Mouse (Mus musculus): ENCODE results near the gene Gnao1. TPM values are rescaled to one million over a fixed set of nuclear protein-coding genes. Genes with fewer than 3 reads are reported as not detected.

Gene Gnao1
- polyA plus RNA-seq, 1 experiment: 2.3 TPM

DNA sequence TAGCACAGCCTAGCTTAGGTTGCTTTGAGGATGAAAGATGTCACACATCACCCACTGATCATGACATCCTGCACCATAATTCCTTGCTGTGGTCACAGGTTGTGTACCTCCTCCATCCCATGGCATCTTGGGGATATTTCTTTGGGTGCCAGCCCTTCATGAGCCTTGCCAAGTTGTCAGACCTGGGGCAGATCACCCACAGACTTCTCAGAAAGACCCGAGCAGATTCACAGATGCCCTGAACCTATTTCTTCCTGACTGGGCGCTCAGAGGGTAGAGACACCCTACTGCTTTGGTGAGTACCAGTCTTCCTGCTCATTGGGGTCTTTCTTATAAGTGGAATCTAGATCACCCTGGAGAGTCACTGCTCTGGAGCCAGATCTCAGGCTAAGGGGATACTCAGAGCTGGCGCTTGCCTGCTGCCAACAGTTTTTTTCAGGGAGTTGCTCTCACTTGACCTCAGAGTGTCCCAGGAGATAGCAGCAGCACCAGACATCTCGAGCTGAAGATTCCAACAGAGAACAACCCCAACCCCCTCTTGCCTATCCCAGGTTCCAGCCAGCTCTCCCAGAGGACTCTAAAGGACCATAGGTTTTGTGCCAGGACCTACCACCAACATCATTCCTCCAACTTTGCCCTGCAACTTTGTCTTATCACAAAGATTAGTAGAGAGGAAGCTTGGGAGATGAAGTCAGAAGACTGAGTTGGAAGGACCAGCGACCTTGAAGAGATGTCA lies 58.9 kb downstream of the Gnao1 start:
- Histone ChIP-seq H3K4me1 (replicated peaks; ENCODE audit: control insufficient read depth, insufficient read depth, low read length) (no peaks in the 10 kb centered on the region), H3K4me3 (ENCODE audit: control insufficient read depth, insufficient read depth, low read length) (no peak overlapping the region), H3K27me3 (ENCODE audit: control insufficient read depth, insufficient read depth, low read length) (no peaks in the 10 kb centered on the region), H3K36me3 (ENCODE audit: control insufficient read depth, insufficient read depth, low read length) (no peaks in the 10 kb centered on the region), H3K27ac (ENCODE audit: control insufficient read depth, insufficient read depth, low read length) (no peak overlapping the region)
- DNase-seq: no peak
- no peak for TF ChIP-seq POLR2A (IDR thresholded peaks at IDR 0.05; ENCODE audit: control insufficient read depth, extremely low read depth, insufficient read depth, low read length, poor library complexity)
- WGBS: 84% methylated on average over 5 of the region's 5 CpGs

DNA sequence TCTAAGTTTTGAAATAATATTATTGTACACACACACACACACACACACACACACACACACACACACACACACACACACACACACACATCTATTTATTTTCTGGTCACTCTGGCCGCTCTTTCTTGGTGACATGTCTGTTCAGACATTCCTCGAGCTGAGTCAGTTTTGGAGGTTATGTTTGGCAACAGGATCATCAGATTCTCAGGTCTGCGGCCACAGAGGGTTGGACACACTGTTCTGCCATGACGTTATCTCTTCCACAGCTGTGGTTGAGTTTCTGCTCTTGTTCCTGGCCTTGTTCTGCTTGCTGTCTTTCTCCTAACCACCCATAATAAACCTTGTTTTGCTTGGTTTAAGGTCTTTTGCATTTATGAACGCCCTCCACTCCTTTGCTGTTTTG lies 61.5 kb downstream of the Gnao1 start:
- H3K4me3 ChIP-seq (ENCODE audit: control insufficient read depth, insufficient read depth, low read length): no peak overlapping the region
- no peaks in the 10 kb centered on the region for H3K36me3 ChIP-seq (ENCODE audit: control insufficient read depth, insufficient read depth, low read length)
- H3K4me1 ChIP-seq (replicated peaks; ENCODE audit: control insufficient read depth, insufficient read depth, low read length): no peaks in the 10 kb centered on the region
- H3K27ac ChIP-seq (ENCODE audit: control insufficient read depth, insufficient read depth, low read length): no peak overlapping the region
- no peaks in the 10 kb centered on the region for H3K27me3 ChIP-seq (ENCODE audit: control insufficient read depth, insufficient read depth, low read length)
- DNase-seq: no peak
- WGBS: 92% methylated on average over 5 of the region's 5 CpGs
- TF ChIP-seq POLR2A (IDR thresholded peaks at IDR 0.05; ENCODE audit: control insufficient read depth, extremely low read depth, insufficient read depth, low read length, poor library complexity) (no peak), CTCF (IDR thresholded peaks at IDR 0.05; ENCODE audit: borderline replicate concordance, control insufficient read depth, extremely low read depth, insufficient read depth, low read length, poor library complexity) (no peak)

DNA sequence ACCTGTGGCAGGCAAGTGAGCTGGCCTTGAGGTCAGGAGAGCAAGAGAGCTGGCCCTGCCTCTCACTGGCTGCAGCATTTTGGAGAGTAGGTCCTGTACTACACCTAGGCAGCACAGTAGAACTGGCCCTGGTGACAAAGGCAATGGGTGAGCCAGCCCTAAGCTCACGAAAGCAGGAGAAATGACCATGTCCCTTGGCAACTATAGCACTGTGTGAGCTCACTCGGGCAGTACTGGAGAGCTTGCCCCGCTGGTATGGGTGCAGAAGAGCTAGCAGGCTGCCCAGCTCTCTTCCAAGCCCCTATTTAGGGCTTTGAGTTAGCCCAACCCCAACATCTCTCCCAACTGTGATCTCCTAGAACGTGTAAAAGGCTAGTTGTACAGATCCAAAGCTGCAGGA lies 68.6 kb downstream of the Gnao1 start:
- Histone ChIP-seq H3K27me3 (ENCODE audit: control insufficient read depth, insufficient read depth, low read length) (no peaks in the 10 kb centered on the region), H3K4me1 (replicated peaks; ENCODE audit: control insufficient read depth, insufficient read depth, low read length) (no peaks in the 10 kb centered on the region), H3K4me3 (ENCODE audit: control insufficient read depth, insufficient read depth, low read length) (no peak overlapping the region), H3K27ac (ENCODE audit: control insufficient read depth, insufficient read depth, low read length) (no peak overlapping the region), H3K36me3 (ENCODE audit: control insufficient read depth, insufficient read depth, low read length) (no peaks in the 10 kb centered on the region)
- 87% methylated on average over 4 of the region's 4 CpGs for WGBS
- TF ChIP-seq POLR2A (IDR thresholded peaks at IDR 0.05; ENCODE audit: control insufficient read depth, extremely low read depth, insufficient read depth, low read length, poor library complexity) (no peak), CTCF (IDR thresholded peaks at IDR 0.05; ENCODE audit: borderline replicate concordance, control insufficient read depth, extremely low read depth, insufficient read depth, low read length, poor library complexity) (no peak)
- DNase-seq: no peak

DNA sequence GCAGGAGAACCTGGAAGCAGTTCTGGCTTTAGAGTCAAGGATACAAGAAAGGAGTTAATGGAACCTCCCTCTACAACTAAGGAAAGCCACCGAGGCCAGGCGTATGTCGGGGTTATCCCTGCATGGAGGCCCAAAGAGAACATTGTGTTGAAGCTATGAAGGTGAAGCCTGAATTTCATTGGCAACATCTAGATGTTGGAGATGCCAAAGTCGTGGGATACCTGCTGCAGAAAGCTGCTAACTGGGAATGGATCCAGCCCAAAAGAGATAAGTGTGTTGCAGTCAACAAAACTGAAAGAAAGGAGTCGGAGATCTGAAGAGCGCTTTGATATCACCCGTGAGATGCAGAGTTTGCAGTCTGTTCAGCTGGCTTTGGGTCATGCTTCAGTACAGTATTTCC lies 70.2 kb downstream of the Gnao1 start:
- Histone ChIP-seq H3K27ac (ENCODE audit: control insufficient read depth, insufficient read depth, low read length) (no peak overlapping the region), H3K36me3 (ENCODE audit: control insufficient read depth, insufficient read depth, low read length) (no peaks in the 10 kb centered on the region), H3K4me3 (ENCODE audit: control insufficient read depth, insufficient read depth, low read length) (no peak overlapping the region), H3K4me1 (replicated peaks; ENCODE audit: control insufficient read depth, insufficient read depth, low read length) (no peaks in the 10 kb centered on the region), H3K27me3 (ENCODE audit: control insufficient read depth, insufficient read depth, low read length) (no peaks in the 10 kb centered on the region)
- DNase-seq: no peak
- WGBS: 90% methylated on average over 7 of the region's 7 CpGs
- no peak for TF ChIP-seq CTCF (IDR thresholded peaks at IDR 0.05; ENCODE audit: borderline replicate concordance, control insufficient read depth, extremely low read depth, insufficient read depth, low read length, poor library complexity)
- no peak for TF ChIP-seq POLR2A (IDR thresholded peaks at IDR 0.05; ENCODE audit: control insufficient read depth, extremely low read depth, insufficient read depth, low read length, poor library complexity)

DNA sequence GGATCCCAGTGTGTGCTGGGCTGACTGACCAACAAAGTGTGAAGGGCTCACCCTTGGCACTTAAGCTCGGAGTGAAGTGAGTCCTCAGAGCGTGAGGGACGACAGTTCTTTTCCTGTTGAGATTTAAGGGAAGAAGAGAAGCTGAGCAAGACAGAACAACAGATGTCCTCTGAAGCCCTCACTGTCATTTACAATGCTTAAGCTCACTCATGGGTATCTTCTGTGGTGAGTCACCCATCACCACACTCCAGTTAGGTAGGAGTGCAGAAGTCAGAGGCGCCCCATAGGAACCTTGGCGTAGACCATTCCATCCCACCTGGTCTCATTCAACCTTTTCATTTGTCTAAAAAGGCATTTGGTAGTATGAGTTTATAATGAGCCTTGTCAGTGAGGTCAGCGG lies 71.6 kb downstream of the Gnao1 start:
- WGBS: 90% methylated on average over 6 of the region's 6 CpGs
- Histone ChIP-seq H3K27me3 (ENCODE audit: control insufficient read depth, insufficient read depth, low read length) (no peaks in the 10 kb centered on the region), H3K27ac (ENCODE audit: control insufficient read depth, insufficient read depth, low read length) (no peak overlapping the region), H3K36me3 (ENCODE audit: control insufficient read depth, insufficient read depth, low read length) (no peaks in the 10 kb centered on the region), H3K4me3 (ENCODE audit: control insufficient read depth, insufficient read depth, low read length) (no peak overlapping the region), H3K4me1 (replicated peaks; ENCODE audit: control insufficient read depth, insufficient read depth, low read length) (no peaks in the 10 kb centered on the region)
- no peak for DNase-seq
- no peak for TF ChIP-seq CTCF (IDR thresholded peaks at IDR 0.05; ENCODE audit: borderline replicate concordance, control insufficient read depth, extremely low read depth, insufficient read depth, low read length, poor library complexity)
- TF ChIP-seq POLR2A (IDR thresholded peaks at IDR 0.05; ENCODE audit: control insufficient read depth, extremely low read depth, insufficient read depth, low read length, poor library complexity): no peak

DNA sequence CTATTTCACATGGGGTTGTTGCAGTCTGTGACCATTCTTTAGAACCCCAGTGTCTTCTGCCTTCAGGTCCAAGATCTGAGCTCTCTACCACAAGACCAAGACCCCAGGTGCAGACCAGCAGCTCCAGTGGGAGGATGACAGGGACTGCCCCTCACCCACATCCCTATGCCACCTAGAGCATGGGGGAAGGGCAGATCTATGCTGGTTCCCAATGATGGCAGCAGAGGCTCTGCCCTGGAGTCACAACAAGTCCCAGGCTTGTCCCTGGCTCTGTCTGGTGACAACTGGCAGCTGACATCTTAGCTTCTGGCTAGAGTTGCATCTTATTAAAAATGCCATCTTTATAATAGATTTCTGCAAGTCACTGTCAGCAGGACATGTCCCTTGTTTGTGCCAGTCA lies 73.5 kb downstream of the Gnao1 start:
- H3K27ac ChIP-seq (ENCODE audit: control insufficient read depth, insufficient read depth, low read length): no peak overlapping the region
- H3K36me3 ChIP-seq (ENCODE audit: control insufficient read depth, insufficient read depth, low read length): no peaks in the 10 kb centered on the region
- no peaks in the 10 kb centered on the region for H3K27me3 ChIP-seq (ENCODE audit: control insufficient read depth, insufficient read depth, low read length)
- DNase-seq: no peak
- TF ChIP-seq CTCF (IDR thresholded peaks at IDR 0.05; ENCODE audit: borderline replicate concordance, control insufficient read depth, extremely low read depth, insufficient read depth, low read length, poor library complexity) (no peak), POLR2A (IDR thresholded peaks at IDR 0.05; ENCODE audit: control insufficient read depth, extremely low read depth, insufficient read depth, low read length, poor library complexity) (no peak)
- no peaks in the 10 kb centered on the region for H3K4me1 ChIP-seq (replicated peaks; ENCODE audit: control insufficient read depth, insufficient read depth, low read length)
- H3K4me3 ChIP-seq (ENCODE audit: control insufficient read depth, insufficient read depth, low read length): no peak overlapping the region

DNA sequence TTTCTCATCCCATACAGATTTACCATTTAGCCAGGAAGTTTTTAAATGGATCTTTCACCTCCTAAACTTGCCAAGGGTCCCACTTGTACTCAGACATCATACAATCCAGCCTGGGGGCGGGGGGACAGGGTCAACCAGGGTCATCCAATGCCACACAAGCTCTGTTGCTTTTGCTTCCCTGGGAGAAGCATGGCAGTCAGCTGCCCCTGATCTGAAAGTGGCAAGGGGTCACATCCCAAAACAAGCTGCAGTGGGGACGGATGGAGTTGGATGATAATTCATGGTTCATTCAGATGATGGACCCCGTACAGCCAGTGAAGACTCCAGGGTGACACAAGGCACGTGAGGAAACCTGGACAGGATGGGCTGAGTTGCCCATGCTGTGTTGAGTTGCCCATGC lies 74.0 kb downstream of the Gnao1 start:
- no peaks in the 10 kb centered on the region for H3K4me1 ChIP-seq (replicated peaks; ENCODE audit: control insufficient read depth, insufficient read depth, low read length)
- H3K36me3 ChIP-seq (ENCODE audit: control insufficient read depth, insufficient read depth, low read length): no peaks in the 10 kb centered on the region
- no peak overlapping the region for H3K27ac ChIP-seq (ENCODE audit: control insufficient read depth, insufficient read depth, low read length)
- no peak for DNase-seq
- no peaks in the 10 kb centered on the region for H3K27me3 ChIP-seq (ENCODE audit: control insufficient read depth, insufficient read depth, low read length)
- H3K4me3 ChIP-seq (ENCODE audit: control insufficient read depth, insufficient read depth, low read length): no peak overlapping the region
- TF ChIP-seq CTCF (IDR thresholded peaks at IDR 0.05; ENCODE audit: borderline replicate concordance, control insufficient read depth, extremely low read depth, insufficient read depth, low read length, poor library complexity) (no peak), POLR2A (IDR thresholded peaks at IDR 0.05; ENCODE audit: control insufficient read depth, extremely low read depth, insufficient read depth, low read length, poor library complexity) (no peak)
- WGBS: 84% methylated on average over 4 of the region's 4 CpGs

Measured in thymus, adult 2 months (tissue).